Comparison of ENCODE assay signal across 7 mouse cellular contexts in genomic region chr19:8942276-8942964, GRCm38 (mm10). TPM values are rescaled to one million over a fixed set of nuclear protein-coding genes. Genes with fewer than 3 reads are reported as not detected.
DNase-seq lines count a peak whose midpoint lies in the region; ATAC-seq and TF ChIP-seq lines count a peak whose summit lies in the region.

No protein-coding gene starts in this region.

- peak overlapping the region; percentile 87 for H3K9ac ChIP-seq in midbrain, postnatal 0 days (replicated peaks; ENCODE audit: low read length, poor library complexity, severe bottlenecking)

- H3K4me1 ChIP-seq in midbrain, postnatal 0 days (ENCODE audit: insufficient read depth, low read length) = no peaks in the 10 kb centered on the region; the same call in 1 of the 2 replicates

- peak overlapping the region; percentile 95 for H3K27ac ChIP-seq in midbrain, postnatal 0 days (ENCODE audit: low read depth, low read length)

- peak overlapping the region; percentile 71 for H3K4me3 ChIP-seq in midbrain, postnatal 0 days (ENCODE audit: low read depth, low read length)

- ATAC-seq in midbrain, postnatal 0 days (ENCODE audit: low FRiP score) = peak; percentile 79

- no peaks in the 10 kb centered on the region for H3K9me3 ChIP-seq in midbrain, postnatal 0 days (ENCODE audit: low read length)

- TF ChIP-seq CTCF in midbrain, postnatal 0 days (IDR thresholded peaks at IDR 0.05) = no peak

- H3K36me3 ChIP-seq in midbrain, postnatal 0 days (ENCODE audit: insufficient read depth, low read length) = peaks cover 18% of the 10 kb centered on the region

- peak overlapping the region; percentile 63 for H3K4me2 ChIP-seq in midbrain, postnatal 0 days (ENCODE audit: low read depth, low read length, poor library complexity, severe bottlenecking)

- peak; percentile 44 for DNase-seq in urinary bladder, postnatal 14 days (ENCODE audit: low spot score)
- no peak for DNase-seq in urinary bladder, adult 2 months (ENCODE audit: low spot score)
- DNase-seq in embryo, embryonic 10.5 days (ENCODE audit: low spot score) = peak; percentile 64
- peak; percentile 62 for DNase-seq in heart, postnatal 4 days
- peak; percentile 63 for DNase-seq in liver
- peak; percentile 50 for DNase-seq in midbrain, postnatal 0 days (ENCODE audit: low spot score)
- DNase-seq in cerebellum, postnatal 14 days = no peak

- no peaks in the 10 kb centered on the region for H3K27me3 ChIP-seq in midbrain, postnatal 0 days (ENCODE audit: insufficient read depth, low read length)

- WGBS in midbrain, postnatal 0 days = under 1% methylated on average over 46 of the region's 46 CpGs

RNA-seq across cellular contexts. Expression of gene Mta2, which starts 0.7 kb away (rescaled TPM):
- 29.9 and 47.6 TPM in 2 replicates for polyA plus RNA-seq in urinary bladder, adult 2 months (2012; rRNA removed)
- total RNA-seq in heart, postnatal 4 days (2021) = 10 to 100 TPM; 62.5 to 63.8 TPM
- 64.3 and 65.6 TPM in 2 replicates for total RNA-seq in midbrain, postnatal 0 days (2014; rRNA removed)
- 73.6 and 77.9 TPM in 2 replicates for polyA plus RNA-seq in midbrain, postnatal 0 days (2015; fragmentation: Nextera tagmentation; extraction: Ambion mirVana)

RNA-seq across cellular contexts. Expression of gene Tut1, which starts 11.2 kb away (rescaled TPM):
- 21.8 and 24.1 TPM in 2 replicates for polyA plus RNA-seq in urinary bladder, adult 2 months (2012; rRNA removed)
- total RNA-seq in heart, postnatal 4 days (2021) = 1 to 10 TPM; 8.3 to 9.6 TPM
- 18.1 and 19.0 TPM in 2 replicates for total RNA-seq in midbrain, postnatal 0 days (2014; rRNA removed)
- 15.1 and 18.4 TPM in 2 replicates for polyA plus RNA-seq in midbrain, postnatal 0 days (2015; fragmentation: Nextera tagmentation; extraction: Ambion mirVana)

RNA-seq across cellular contexts. Expression of gene Eml3, which starts 13.1 kb away (rescaled TPM):
- polyA plus RNA-seq in urinary bladder, adult 2 months (2012; rRNA removed) = 40.5 and 45.3 TPM in 2 replicates
- total RNA-seq in heart, postnatal 4 days (2021) = 10 to 100 TPM; 15.4 to 16.6 TPM
- total RNA-seq in midbrain, postnatal 0 days (2014; rRNA removed) = 6.3 and 9.3 TPM in 2 replicates
- 8.7 and 9.0 TPM in 2 replicates for polyA plus RNA-seq in midbrain, postnatal 0 days (2015; fragmentation: Nextera tagmentation; extraction: Ambion mirVana)

RNA-seq across cellular contexts. Expression of gene Rom1, which starts 13.3 kb away (rescaled TPM):
- 9.4 and 12.3 TPM in 2 replicates for polyA plus RNA-seq in urinary bladder, adult 2 months (2012; rRNA removed)
- total RNA-seq in heart, postnatal 4 days (2021) = 1 to 10 TPM; 3.1 to 3.2 TPM
- 3.0 and 6.3 TPM in 2 replicates for total RNA-seq in midbrain, postnatal 0 days (2014; rRNA removed)
- polyA plus RNA-seq in midbrain, postnatal 0 days (2015; fragmentation: Nextera tagmentation; extraction: Ambion mirVana) = 2.7 and 3.5 TPM in 2 replicates

RNA-seq across cellular contexts. Expression of gene B3gat3, which starts 22.2 kb away (rescaled TPM):
- polyA plus RNA-seq in urinary bladder, adult 2 months (2012; rRNA removed) = 57.9 and 80.8 TPM in 2 replicates
- 10 to 100 TPM; 36.0 to 38.0 TPM for total RNA-seq in heart, postnatal 4 days (2021)
- total RNA-seq in midbrain, postnatal 0 days (2014; rRNA removed) = 111 TPM in 2 replicates
- polyA plus RNA-seq in midbrain, postnatal 0 days (2015; fragmentation: Nextera tagmentation; extraction: Ambion mirVana) = 95.5 and 99.7 TPM in 2 replicates

Comparison
In these comparisons a context has a peak if more than half of its experiments do, and no peak if none do; other contexts are left out.
1. DNase-seq: peak in urinary bladder, postnatal 14 days (single experiment), embryo, embryonic 10.5 days (single experiment), heart, postnatal 4 days (single experiment), liver (single experiment) and midbrain, postnatal 0 days (single experiment); none in urinary bladder, adult 2 months (single experiment) and cerebellum, postnatal 14 days (0 of 2).